In genomic region chr1:159233426-159233825, GRCm38 (mm10) we compare ENCODE assay signal across 8 mouse cellular contexts. TPM values are rescaled to one million over a fixed set of nuclear protein-coding genes. Genes with fewer than 3 reads are reported as not detected.
DNase-seq lines count a peak whose midpoint lies in the region; ATAC-seq lines count a peak whose summit lies in the region.

No protein-coding gene starts in this region.

- H3K4me3 ChIP-seq in hindbrain, embryonic 13.5 days, result peak overlapping the region; percentile 61

- no peaks in the 10 kb centered on the region for H3K9me3 ChIP-seq in hindbrain, embryonic 13.5 days

- H3K27ac ChIP-seq in hindbrain, embryonic 13.5 days, result no peak overlapping the region

- peaks cover 37% of the 10 kb centered on the region for H3K4me1 ChIP-seq in hindbrain, embryonic 13.5 days (replicated peaks)

- peak overlapping the region; percentile 81 for H3K9ac ChIP-seq in hindbrain, embryonic 13.5 days

- H3K4me2 ChIP-seq in hindbrain, embryonic 13.5 days, result peak overlapping the region; percentile 71

- 34% methylated on average over 5 of the region's 5 CpGs for WGBS in hindbrain, embryonic 13.5 days

- no peaks in the 10 kb centered on the region for H3K36me3 ChIP-seq in hindbrain, embryonic 13.5 days

- DNase-seq in embryo, embryonic 10.5 days (ENCODE audit: low spot score), result peak; percentile 7
- no peak for DNase-seq in embryo, embryonic 11 days
- peak; percentile 61 for DNase-seq in NIH3T3 (ENCODE audit: low read depth)
- no peak for DNase-seq in layer of hippocampus, postnatal 10 days (ENCODE audit: low spot score in 2 of 2)
- no peak for DNase-seq in adrenal gland, adult 18-20 months (ENCODE audit: low spot score in 2 of 2)

- no peaks in the 10 kb centered on the region for H3K27me3 ChIP-seq in hindbrain, embryonic 13.5 days

- ATAC-seq in hindbrain, embryonic 13.5 days (ENCODE audit: low FRiP score), result no peak
- ATAC-seq in megakaryocyte, adult 5-6 weeks (ENCODE audit: poor library complexity, severe bottlenecking), result peak; percentile 40
- no peak for ATAC-seq in monocyte, adult 5-6 weeks (replicated peaks; ENCODE audit: insufficient number of reproducible peaks, low FRiP score, low TSS enrichment, poor library complexity, severe bottlenecking)

RNA-seq across cellular contexts. Expression of gene Cop1, which starts 1.3 kb away (rescaled TPM):
- polyA plus RNA-seq in hindbrain, embryonic 13.5 days (2015; fragmentation: Nextera tagmentation; extraction: Ambion mirVana), result 22.2 and 22.4 TPM in 2 replicates
- total RNA-seq in megakaryocyte, adult 5-6 weeks (2015), result 187 and 192 TPM in 2 replicates
- total RNA-seq in megakaryocyte, adult 5-6 weeks (2017), result 211 and 241 TPM in 2 replicates
- total RNA-seq in monocyte, adult 5-6 weeks (2017), result 174 to 215 TPM (median 213 TPM) in 3 replicates
- total RNA-seq in layer of hippocampus, postnatal 10 days (2021), result 100 to 1,000 TPM; 122 to 126 TPM
- 100 to 1,000 TPM; 122 to 181 TPM for total RNA-seq in adrenal gland, adult 18-20 months (2021)

Comparison
In these comparisons a context has a peak if more than half of its experiments do, and no peak if none do; other contexts are left out.
1. DNase-seq: peak in embryo, embryonic 10.5 days (single experiment) and NIH3T3 (single experiment); none in embryo, embryonic 11 days (single experiment), layer of hippocampus, postnatal 10 days (0 of 2) and adrenal gland, adult 18-20 months (0 of 2).